22 mouse cellular contexts compared by ENCODE assay signal in genomic region chr13:94152836-94153235, GRCm38 (mm10).
DNase-seq lines count a peak whose midpoint lies in the region; TF ChIP-seq lines count a peak whose summit lies in the region.
"Had no signal": no experiment of that assay in that cellular context is flagged by ENCODE, and none has a peak within 500 bp of the region (broad histone marks: within the 10 kb centered on the region; RNA-seq: fewer than 3 reads in every experiment).

No protein-coding gene starts in this region.

- peaks cover 79% of the 10 kb centered on the region for H3K4me1 ChIP-seq in bone marrow macrophage, adult 2 months (ENCODE audit: control insufficient read depth, insufficient read depth, low read length)

- peak overlapping the region; percentile 31 for H3K27ac ChIP-seq in bone marrow macrophage, adult 2 months (ENCODE audit: insufficient read depth, low read depth, low read length)
- H3K27ac ChIP-seq: embryonic facial prominence, embryonic 12.5 days; embryonic facial prominence, embryonic 15.5 days; heart, embryonic 13.5 days; hindbrain, embryonic 14.5 days; hindbrain, postnatal 0 days had no signal

- intact Hi-C loops in left cerebral cortex, postnatal 14 days (cut with DNase I) = no loop called here

- no peak overlapping the region for H3K4me3 ChIP-seq in bone marrow macrophage, adult 2 months (ENCODE audit: insufficient read depth, low read length)
- H3K4me3 ChIP-seq: embryonic facial prominence, embryonic 12.5 days; embryonic facial prominence, embryonic 15.5 days; heart, embryonic 13.5 days had no signal

- DNase-seq in adrenal gland, adult 2 months = peak; percentile 71
- DNase-seq in adrenal gland, postnatal 25 days = no peak
- DNase-seq in 416B (ENCODE audit: low read depth) = peak; percentile 36
- no peak for DNase-seq in Muller cell, postnatal 12 days (ENCODE audit: inconsistent ontology term)
- no peak for DNase-seq in frontal cortex, adult 2 months (ENCODE audit: extremely low spot score in 1 of 2, low spot score in 1 of 2)
- DNase-seq in left cerebral cortex, postnatal 14 days (ENCODE audit: low spot score in 2 of 2) = no peak
- DNase-seq: adrenal gland, postnatal 10 days; cerebellum, adult 11 months; cerebellum, adult 2 months; cerebellum, adult 9-11 months; cerebellum, postnatal 25 days; forebrain, postnatal 0 days; gastrocnemius, postnatal 25 days; heart, adult 18-20 months; heart, postnatal 14 days; heart, postnatal 4 days had no signal

- no peak for TF ChIP-seq POLR2A in bone marrow macrophage, adult 2 months (IDR thresholded peaks at IDR 0.05; ENCODE audit: borderline replicate concordance, low read depth, low read length)

- TF ChIP-seq CTCF in bone marrow macrophage, adult 2 months (IDR thresholded peaks at IDR 0.05; ENCODE audit: low read depth, low read length) = no peak

Comparison
In these comparisons a context has a peak if more than half of its experiments do, and no peak if none do; other contexts are left out.
1. DNase-seq: peak in adrenal gland, adult 2 months (single experiment) and 416B (single experiment); none in adrenal gland, postnatal 25 days (single experiment), Muller cell, postnatal 12 days (single experiment), frontal cortex, adult 2 months (0 of 2) and left cerebral cortex, postnatal 14 days (0 of 2).